Mouse (Mus musculus): ENCODE measurements around the gene Pxmp2.

GRCm38 (mm10) chr5:110230401-110230779, 55.6 kb downstream of the Pxmp2 start:
- TF ChIP-seq CTCF (IDR thresholded peaks at IDR 0.05; ENCODE audit: low read depth, low read length) (no peak), GATA2 (IDR thresholded peaks at IDR 0.05; ENCODE audit: borderline replicate concordance, low read depth, low read length) (no peak), POLR2AphosphoS5 (IDR thresholded peaks at IDR 0.05; ENCODE audit: insufficient replicate concordance, low read depth, low read length) (no peak), TAL1 (conservative IDR thresholded peaks at IDR 0.05; ENCODE audit: low read depth, low read length) (no peak)
